Mouse (Mus musculus): ENCODE measurements around the gene Hltf. TPM values are rescaled to one million over a fixed set of nuclear protein-coding genes. Genes with fewer than 3 reads are reported as not detected.
A peak's percentile ranks its signal among the peaks of the same experiment; 100 is the strongest.

Hltf gene
- polyA plus RNA-seq, 1 experiment from 2014 or later = 14.4 TPM

DNA sequence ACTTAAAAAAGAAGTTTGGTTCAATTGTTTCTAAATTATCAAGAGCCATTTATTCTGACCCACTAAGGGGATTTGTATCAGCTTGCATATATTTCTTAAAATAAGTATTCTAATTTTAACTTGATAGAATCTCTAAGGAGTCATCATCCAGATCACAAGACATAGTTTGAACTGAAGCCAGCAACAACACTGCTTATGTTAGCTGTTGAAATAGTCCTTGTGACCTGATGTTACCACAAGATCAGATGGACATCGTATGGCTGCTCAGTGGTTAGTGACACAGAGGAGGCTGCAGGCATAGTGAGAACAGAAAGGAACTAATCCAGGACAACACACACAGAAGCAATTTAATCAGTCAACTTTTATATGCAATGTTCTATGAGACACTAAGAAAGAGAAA, 75.1 kb downstream of the Hltf start:
- WGBS = 51% methylated on average over 1 of the region's 1 CpGs
- no peak overlapping the region for H3K4me2 ChIP-seq
- peak overlapping the region; percentile 68 for H3K27ac ChIP-seq
- H3K9me3 ChIP-seq (replicated peaks) = no peaks in the 10 kb centered on the region
- H3K4me1 ChIP-seq (replicated peaks) = peaks cover 67% of the 10 kb centered on the region
- no peak overlapping the region for H3K9ac ChIP-seq
- H3K36me3 ChIP-seq = peaks cover 52% of the 10 kb centered on the region
- no peak overlapping the region for H3K4me3 ChIP-seq
- ATAC-seq (replicated peaks; ENCODE audit: insufficient number of reproducible peaks, insufficient read depth, low FRiP score, low read depth) = no peak
- no peaks in the 10 kb centered on the region for H3K27me3 ChIP-seq

DNA sequence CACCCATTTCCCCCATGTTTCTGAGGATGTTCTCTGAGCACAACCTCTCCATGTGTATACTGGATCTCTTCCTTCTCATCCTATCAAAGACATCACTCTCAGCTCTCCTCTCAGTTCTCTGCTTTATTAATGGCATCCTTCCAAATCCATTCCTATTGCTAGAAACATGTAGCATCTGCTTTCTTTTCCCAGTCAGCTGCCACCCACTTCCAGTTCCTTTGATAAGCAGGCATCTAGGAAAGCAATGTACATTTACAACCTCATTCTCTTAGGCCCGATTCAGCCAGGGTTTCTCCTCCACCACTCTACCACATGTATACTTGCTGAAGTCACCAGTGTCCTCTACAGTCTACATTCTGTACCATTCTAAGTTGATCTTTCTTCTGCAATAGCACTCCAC, 76.1 kb downstream of the Hltf start:
- H3K4me1 ChIP-seq (replicated peaks) = peaks cover 74% of the 10 kb centered on the region
- no peak overlapping the region for H3K4me3 ChIP-seq
- no peak overlapping the region for H3K4me2 ChIP-seq
- no peak for ATAC-seq (replicated peaks; ENCODE audit: insufficient number of reproducible peaks, insufficient read depth, low FRiP score, low read depth)
- 15% methylated on average over 1 of the region's 1 CpGs for WGBS
- H3K27ac ChIP-seq = peak overlapping the region; percentile 68
- no peaks in the 10 kb centered on the region for H3K9me3 ChIP-seq (replicated peaks)
- H3K27me3 ChIP-seq = no peaks in the 10 kb centered on the region
- H3K36me3 ChIP-seq = peaks cover 50% of the 10 kb centered on the region
- H3K9ac ChIP-seq = no peak overlapping the region

DNA sequence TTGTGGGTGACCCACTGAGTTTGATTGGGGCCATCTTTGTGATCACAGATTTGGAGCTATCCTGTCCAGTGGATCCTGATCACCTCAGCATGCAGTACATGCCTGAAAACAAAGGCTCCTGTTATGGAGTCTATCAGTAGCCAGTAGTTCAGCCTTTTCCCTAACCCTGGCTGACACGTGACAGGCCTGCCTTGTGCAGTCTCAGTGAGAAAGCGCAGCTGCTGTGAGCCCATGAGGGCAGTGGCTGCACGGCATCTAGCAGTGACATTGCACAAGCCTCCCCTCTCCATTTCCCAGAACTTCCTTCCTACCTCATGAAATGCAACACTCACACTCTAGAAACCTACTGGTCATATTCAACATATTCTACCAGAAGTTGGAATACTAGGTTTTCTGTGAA, 76.9 kb downstream of the Hltf start:
- Histone ChIP-seq H3K4me1 (replicated peaks) (peaks cover 73% of the 10 kb centered on the region), H3K36me3 (peaks cover 49% of the 10 kb centered on the region), H3K27ac (peak overlapping the region; percentile 68), H3K9me3 (replicated peaks) (no peaks in the 10 kb centered on the region), H3K4me3 (no peak overlapping the region), H3K9ac (no peak overlapping the region), H3K4me2 (no peak overlapping the region), H3K27me3 (no peaks in the 10 kb centered on the region)
- ATAC-seq (replicated peaks; ENCODE audit: insufficient number of reproducible peaks, insufficient read depth, low FRiP score, low read depth) = no peak
- 37% methylated on average over 3 of the region's 3 CpGs for WGBS

DNA sequence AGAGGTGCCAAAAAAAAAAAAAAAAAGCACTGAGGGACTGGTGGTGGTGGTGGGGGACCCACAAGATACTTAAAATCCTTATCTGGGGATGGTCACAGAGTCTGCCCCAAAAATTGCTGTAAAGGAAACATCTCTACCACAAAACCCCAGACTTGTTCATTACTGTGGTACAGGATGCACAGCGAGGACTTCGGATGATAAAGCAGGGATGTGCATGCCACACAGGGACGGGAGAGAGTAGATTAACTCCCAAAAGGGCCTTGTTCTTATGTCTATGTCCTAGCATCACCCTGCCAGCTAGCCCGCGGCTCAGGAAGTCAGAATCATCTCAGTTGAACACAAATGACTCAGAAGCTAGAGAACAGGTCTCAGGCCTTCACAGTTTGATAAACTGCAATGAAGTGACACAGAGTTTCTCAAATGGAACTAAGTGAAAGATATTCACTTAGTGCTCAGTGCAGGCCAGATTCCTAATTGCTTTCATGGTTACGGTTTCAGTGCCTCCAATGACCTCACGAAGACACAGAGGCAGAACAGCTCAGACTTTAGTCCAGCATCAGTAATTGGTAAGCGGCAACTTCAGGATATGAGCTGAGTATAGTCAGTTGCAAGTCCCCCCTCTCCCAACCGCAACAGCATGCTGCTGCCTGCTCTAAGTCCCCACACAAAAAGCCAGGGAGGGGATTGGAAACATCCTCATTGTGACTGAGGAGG, 79.4 kb downstream of the Hltf start:
- Histone ChIP-seq H3K9ac (no peak overlapping the region), H3K27me3 (no peaks in the 10 kb centered on the region), H3K27ac (peak overlapping the region; percentile 69), H3K4me2 (no peak overlapping the region), H3K36me3 (peaks cover 40% of the 10 kb centered on the region), H3K4me3 (no peak overlapping the region), H3K9me3 (replicated peaks) (no peaks in the 10 kb centered on the region), H3K4me1 (replicated peaks) (peaks cover 60% of the 10 kb centered on the region)
- no peak for ATAC-seq (replicated peaks; ENCODE audit: insufficient number of reproducible peaks, insufficient read depth, low FRiP score, low read depth)
- 64% methylated on average over 9 of the region's 9 CpGs for WGBS

DNA sequence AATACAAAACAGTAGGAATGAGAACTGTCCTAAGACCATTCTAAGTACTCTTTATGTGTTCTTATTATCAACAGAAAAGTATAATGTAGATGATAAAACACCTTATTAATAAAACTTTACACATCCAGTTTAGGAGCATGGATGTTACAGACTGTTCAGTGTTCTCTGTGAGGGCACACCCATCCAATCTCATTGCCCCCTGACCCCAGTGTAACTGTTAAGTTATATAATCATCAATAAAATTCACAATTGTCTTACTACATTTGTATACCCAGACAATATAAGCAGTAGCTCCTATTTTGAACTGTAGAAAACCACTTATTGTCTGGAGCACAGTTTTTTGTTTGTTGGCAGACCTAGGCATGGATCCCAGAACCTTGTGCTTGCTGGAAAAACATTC, 83.6 kb downstream of the Hltf start:
- Histone ChIP-seq H3K4me3 (no peak overlapping the region), H3K4me1 (replicated peaks) (peaks cover 52% of the 10 kb centered on the region), H3K9me3 (replicated peaks) (no peaks in the 10 kb centered on the region), H3K4me2 (no peak overlapping the region), H3K9ac (no peak overlapping the region), H3K36me3 (peaks cover 36% of the 10 kb centered on the region), H3K27me3 (no peaks in the 10 kb centered on the region), H3K27ac (peak overlapping the region; percentile 50)
- no peak for ATAC-seq (replicated peaks; ENCODE audit: insufficient number of reproducible peaks, insufficient read depth, low FRiP score, low read depth)

- Histone ChIP-seq H3K27ac (peak overlapping the region; percentile 50), H3K36me3 (peaks cover 35% of the 10 kb centered on the region), H3K4me1 (replicated peaks) (peaks cover 51% of the 10 kb centered on the region), H3K9me3 (replicated peaks) (no peaks in the 10 kb centered on the region), H3K27me3 (no peaks in the 10 kb centered on the region), H3K4me3 (no peak overlapping the region), H3K4me2 (peak overlapping the region; percentile 23; the same call in 1 of the 2 replicates), H3K9ac (no peak overlapping the region)
- no peak for ATAC-seq (replicated peaks; ENCODE audit: insufficient number of reproducible peaks, insufficient read depth, low FRiP score, low read depth)
- WGBS = 16% methylated on average over 1 of the region's 1 CpGs
Observed at GRCm38 (mm10) chr3:20141679-20142078, 84.1 kb downstream of the Hltf start.

DNA sequence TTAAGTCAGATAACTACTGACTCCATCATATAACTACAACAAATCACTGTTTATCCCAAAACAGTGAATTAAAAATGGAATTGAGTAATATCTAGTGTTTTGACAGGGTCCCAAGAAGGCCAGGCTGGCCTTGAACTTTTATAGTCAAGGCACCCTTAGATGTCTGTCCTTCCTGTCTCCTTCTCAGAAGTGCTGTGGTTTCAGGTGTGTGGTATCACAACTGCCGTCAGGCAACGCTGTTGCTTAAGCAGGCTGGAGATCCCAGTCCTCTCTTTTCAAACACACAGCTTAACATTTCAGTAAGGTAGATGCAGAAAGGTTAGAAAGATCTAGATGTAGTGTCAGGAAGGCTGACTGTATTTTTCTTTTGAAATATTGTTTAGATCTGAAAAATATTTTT, 84.5 kb downstream of the Hltf start:
- H3K4me2 ChIP-seq = no peak overlapping the region
- no peak for ATAC-seq (replicated peaks; ENCODE audit: insufficient number of reproducible peaks, insufficient read depth, low FRiP score, low read depth)
- H3K4me3 ChIP-seq = no peak overlapping the region
- H3K27ac ChIP-seq = peak overlapping the region; percentile 50
- WGBS = 55% methylated on average over 2 of the region's 2 CpGs
- no peak overlapping the region for H3K9ac ChIP-seq
- no peaks in the 10 kb centered on the region for H3K27me3 ChIP-seq
- no peaks in the 10 kb centered on the region for H3K9me3 ChIP-seq (replicated peaks)
- H3K36me3 ChIP-seq = peaks cover 32% of the 10 kb centered on the region
- peaks cover 51% of the 10 kb centered on the region for H3K4me1 ChIP-seq (replicated peaks)

- Histone ChIP-seq H3K9me3 (replicated peaks) (no peaks in the 10 kb centered on the region), H3K4me2 (no peak overlapping the region), H3K4me3 (no peak overlapping the region), H3K27me3 (no peaks in the 10 kb centered on the region), H3K36me3 (peaks cover 29% of the 10 kb centered on the region), H3K27ac (peak overlapping the region; percentile 50), H3K9ac (no peak overlapping the region), H3K4me1 (replicated peaks) (peaks cover 48% of the 10 kb centered on the region)
- no peak for ATAC-seq (replicated peaks; ENCODE audit: insufficient number of reproducible peaks, insufficient read depth, low FRiP score, low read depth)
- 39% methylated on average over 3 of the region's 3 CpGs for WGBS
Observed at GRCm38 (mm10) chr3:20142576-20142975, 85.0 kb downstream of the Hltf start.

DNA sequence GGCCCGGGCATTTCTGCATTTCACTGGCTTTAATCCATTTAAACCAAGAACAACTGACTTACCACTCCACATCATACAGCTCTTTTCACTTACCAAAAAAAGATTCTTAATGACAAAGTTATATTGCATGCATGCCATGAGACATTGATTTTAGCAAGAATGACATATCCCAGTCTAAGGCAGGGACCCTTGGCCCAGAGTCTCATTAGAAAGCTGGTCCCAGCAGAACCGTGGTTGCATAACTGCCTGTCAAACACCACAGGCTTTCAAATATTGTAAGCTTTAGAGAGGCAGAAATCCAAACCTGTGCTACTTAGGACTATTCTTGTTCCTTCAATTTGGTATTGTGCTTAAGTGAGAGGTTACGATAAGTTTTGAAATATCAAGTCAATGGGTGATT, 86.1 kb downstream of the Hltf start:
- Histone ChIP-seq H3K9me3 (replicated peaks) (no peaks in the 10 kb centered on the region), H3K4me2 (no peak overlapping the region), H3K9ac (no peak overlapping the region), H3K27me3 (no peaks in the 10 kb centered on the region), H3K36me3 (peaks cover 26% of the 10 kb centered on the region), H3K4me1 (replicated peaks) (peaks cover 50% of the 10 kb centered on the region), H3K4me3 (no peak overlapping the region), H3K27ac (peak overlapping the region; percentile 66; the same call in 1 of the 2 replicates)
- 69% methylated on average over 3 of the region's 3 CpGs for WGBS
- ATAC-seq (replicated peaks; ENCODE audit: insufficient number of reproducible peaks, insufficient read depth, low FRiP score, low read depth) = no peak

GRCm38 (mm10) chr3:20144401-20144800, 86.8 kb downstream of the Hltf start:
- WGBS = 20% methylated on average over 2 of the region's 2 CpGs
- H3K27me3 ChIP-seq = no peaks in the 10 kb centered on the region
- H3K4me3 ChIP-seq = no peak overlapping the region
- H3K4me2 ChIP-seq = no peak overlapping the region
- H3K4me1 ChIP-seq (replicated peaks) = peaks cover 53% of the 10 kb centered on the region
- H3K36me3 ChIP-seq = peaks cover 28% of the 10 kb centered on the region
- no peak for ATAC-seq (replicated peaks; ENCODE audit: insufficient number of reproducible peaks, insufficient read depth, low FRiP score, low read depth)
- no peak overlapping the region for H3K9ac ChIP-seq
- H3K9me3 ChIP-seq (replicated peaks) = no peaks in the 10 kb centered on the region
- H3K27ac ChIP-seq = peak overlapping the region; percentile 66

GRCm38 (mm10) chr3:20145696-20146113, 88.1 kb downstream of the Hltf start:
- Histone ChIP-seq H3K27ac (peak overlapping the region; percentile 85), H3K36me3 (peaks cover 30% of the 10 kb centered on the region), H3K27me3 (no peaks in the 10 kb centered on the region), H3K4me3 (no peak overlapping the region), H3K4me2 (no peak overlapping the region), H3K4me1 (replicated peaks) (peaks cover 59% of the 10 kb centered on the region), H3K9ac (no peak overlapping the region), H3K9me3 (replicated peaks) (no peaks in the 10 kb centered on the region)
- WGBS = 30% methylated on average over 1 of the region's 1 CpGs
- peak; percentile 80 for ATAC-seq (replicated peaks; ENCODE audit: insufficient number of reproducible peaks, insufficient read depth, low FRiP score, low read depth)

DNA sequence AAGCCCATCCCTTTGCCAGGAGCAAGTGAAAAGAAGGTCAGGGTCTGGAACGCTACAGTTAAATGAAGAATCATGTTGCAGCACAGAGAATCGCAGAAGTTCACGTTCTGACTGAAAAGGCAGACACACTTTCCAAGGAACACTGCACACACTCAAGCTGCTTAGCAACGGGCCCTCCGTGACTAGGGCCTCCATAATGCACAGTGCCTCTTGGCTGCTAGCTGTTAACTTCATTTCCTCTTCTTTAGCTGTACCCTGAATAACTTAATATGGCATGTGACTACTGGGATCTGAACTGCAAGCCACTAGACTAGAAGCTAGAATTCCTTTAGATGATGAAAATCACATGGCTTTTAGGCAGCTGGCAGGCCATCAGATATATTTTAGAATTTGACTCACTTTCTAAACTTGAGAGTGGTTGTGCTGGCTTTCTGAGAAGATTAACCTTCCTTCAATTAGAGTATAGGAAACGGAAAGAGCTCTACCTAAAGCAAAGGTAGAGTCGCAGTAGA, 89.3 kb downstream of the Hltf start:
- Histone ChIP-seq H3K4me1 (replicated peaks) (peaks cover 58% of the 10 kb centered on the region), H3K9me3 (replicated peaks) (no peaks in the 10 kb centered on the region), H3K36me3 (peaks cover 35% of the 10 kb centered on the region), H3K27ac (peak overlapping the region; percentile 85), H3K9ac (no peak overlapping the region), H3K27me3 (no peaks in the 10 kb centered on the region), H3K4me2 (no peak overlapping the region), H3K4me3 (no peak overlapping the region)
- no peak for ATAC-seq (replicated peaks; ENCODE audit: insufficient number of reproducible peaks, insufficient read depth, low FRiP score, low read depth)
- WGBS = 38% methylated on average over 7 of the region's 7 CpGs
